Mouse (Mus musculus) heart, postnatal 36 days (tissue): ENCODE measurements at regions not wholly inside any gene's neighbourhood (a gene's known extent, or its start where the extent isn't known, plus 50 kb on each side); places are given as distances from the start of the nearest gene placed in this dataset.

Experiments used
- DNase-seq, 2 experiments: peaks; one replicate each; pipeline ENCODE4 v3.0.0; 2021 to 2022
- intact Hi-C: fragments of 180-260 bp; cut with DNase I; formaldehyde crosslinking; loops from one replicate; pipeline ENCODE4 v1.15.1; 2025

- intact Hi-C loops, result loop anchor here (10.0 kb wide), 1 partner anchor 1320 kb away; no protein-coding TSS in a partner anchor
- no peak for DNase-seq
Measured at GRCm38 (mm10) chr12:60584846-60585245, 938.1 kb upstream of the Lrfn5 start.
